Mouse (Mus musculus) lung, postnatal 0 days (tissue): Measurements from ENCODE around the gene Sipa1l1.

Experiments used
- CTCF ChIP-seq: IDR thresholded peaks from 2 replicates; pipeline ENCODE4 v1.5.1; 2016; ENCODE audit warnings: antibody characterized with exemption, mild to moderate bottlenecking
- EP300 ChIP-seq: IDR thresholded peaks from 2 replicates; pipeline ENCODE4 v1.6.1; 2016; ENCODE audit warnings: antibody characterized with exemption, mild to moderate bottlenecking, control low read depth

DNA sequence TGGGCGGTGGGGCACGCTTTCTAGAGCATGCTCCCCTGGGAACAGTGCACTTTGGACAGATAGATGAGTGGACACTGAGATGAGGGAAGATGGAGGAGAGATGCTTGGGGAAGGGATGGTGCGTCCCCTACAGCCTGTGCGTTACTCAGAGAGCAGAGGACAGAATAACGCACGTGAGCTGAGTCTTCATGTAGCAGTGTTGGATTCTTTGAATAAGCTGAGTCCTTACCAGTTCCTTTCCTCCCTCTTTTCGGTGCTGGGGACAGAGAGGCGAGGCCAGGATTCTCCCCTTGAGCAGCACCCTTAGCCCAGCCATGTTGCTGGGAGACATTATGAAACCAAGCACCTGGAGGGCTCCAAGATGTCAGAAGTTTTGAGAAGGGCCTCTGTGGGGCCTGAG lies 152.3 kb downstream of the Sipa1l1 start:
- no peak for TF ChIP-seq CTCF
- TF ChIP-seq EP300 = no peak
